Mouse (Mus musculus) C2C12 (cell line): ENCODE measurements at regions not wholly inside any gene's neighbourhood (a gene's known extent, or its start where the extent isn't known, plus 50 kb on each side); places are given as distances from the start of the nearest gene placed in this dataset.

Experiments
- CTCF ChIP-seq: IDR thresholded peaks from one replicate; pipeline ENCODE4 v1.5.1; 2011; ENCODE audit not compliant: control insufficient read depth, insufficient read depth, insufficient read length
- FOSL1 ChIP-seq: IDR thresholded peaks from one replicate; pipeline ENCODE4 v1.8.0; 2011; ENCODE audit warnings: mild to moderate bottlenecking, low read length; ENCODE audit not compliant: poor library complexity, insufficient read depth, severe bottlenecking
- MYOG ChIP-seq: IDR thresholded peaks from one replicate; pipeline ENCODE4 v1.6.1; 2011; ENCODE audit not compliant: control insufficient read depth, insufficient read length; ENCODE audit errors: extremely low read depth
- USF1 ChIP-seq: IDR thresholded peaks from one replicate; pipeline ENCODE4 v1.6.1; 2011; ENCODE audit warnings: low read depth, mild to moderate bottlenecking, control low read depth, moderate library complexity

GRCm38 (mm10) chr5:67492893-67493302 lies 64.8 kb upstream of the Bend4 start:
- no peak for TF ChIP-seq CTCF
- no peak for TF ChIP-seq MYOG
- no peak for TF ChIP-seq FOSL1
- TF ChIP-seq USF1, result no peak
